Mouse (Mus musculus): ENCODE data around the gene Dusp22. TPM values are rescaled to one million over a fixed set of nuclear protein-coding genes. Genes with fewer than 3 reads are reported as not detected.

The Dusp22 gene
- polyA plus RNA-seq, 1 experiment, result 10.3 TPM

GRCm38 (mm10) chr13:30688035-30688616, 28.3 kb downstream of the Dusp22 start:
- TF ChIP-seq CTCF (IDR thresholded peaks at IDR 0.05; ENCODE audit: extremely low read depth, insufficient read depth, insufficient read length, insufficient replicate concordance), result no peak
- TF ChIP-seq POLR2A (IDR thresholded peaks at IDR 0.05; ENCODE audit: low read depth, low read length), result no peak
- DNase-seq (ENCODE audit: low read depth in 1 of 2, low spot score in 2 of 2), result no peak
- Histone ChIP-seq H3K4me1 (ENCODE audit: control insufficient read depth, insufficient read depth, insufficient read length) (peaks cover 16% of the 10 kb centered on the region), H3K36me3 (ENCODE audit: control insufficient read depth, insufficient read depth, low read length) (no peaks in the 10 kb centered on the region), H3K4me3 (ENCODE audit: extremely low read depth, insufficient read depth, insufficient read length) (no peak overlapping the region), H3K27ac (ENCODE audit: insufficient read depth, low read length) (no peak overlapping the region), H3K27me3 (ENCODE audit: control insufficient read depth, insufficient read depth, low read length) (no peaks in the 10 kb centered on the region)
- 86% methylated on average over 12 of the region's 12 CpGs for WGBS

- no peak for DNase-seq (ENCODE audit: low read depth in 1 of 2, low spot score in 2 of 2)
Observed at GRCm38 (mm10) chr13:30689475-30689874, 29.7 kb downstream of the Dusp22 start.

GRCm38 (mm10) chr13:30691441-30692292, 31.9 kb downstream of the Dusp22 start:
- Histone ChIP-seq H3K36me3 (ENCODE audit: control insufficient read depth, insufficient read depth, low read length) (no peaks in the 10 kb centered on the region), H3K4me1 (ENCODE audit: control insufficient read depth, insufficient read depth, insufficient read length) (peaks cover 22% of the 10 kb centered on the region), H3K27me3 (ENCODE audit: control insufficient read depth, insufficient read depth, low read length) (no peaks in the 10 kb centered on the region), H3K27ac (ENCODE audit: insufficient read depth, low read length) (no peak overlapping the region), H3K4me3 (ENCODE audit: extremely low read depth, insufficient read depth, insufficient read length) (no peak overlapping the region)
- no peak for TF ChIP-seq CTCF (IDR thresholded peaks at IDR 0.05; ENCODE audit: extremely low read depth, insufficient read depth, insufficient read length, insufficient replicate concordance)
- no peak for TF ChIP-seq POLR2A (IDR thresholded peaks at IDR 0.05; ENCODE audit: low read depth, low read length)
- DNase-seq (ENCODE audit: low read depth in 1 of 2, low spot score in 2 of 2), result no peak
- 72% methylated on average over 9 of the region's 9 CpGs for WGBS

More at GRCm38 (mm10) chr13:30689475-30689874, 29.7 kb downstream of the Dusp22 start:
- Histone ChIP-seq H3K27ac (ENCODE audit: insufficient read depth, low read length) (no peak overlapping the region), H3K4me1 (ENCODE audit: control insufficient read depth, insufficient read depth, insufficient read length) (peaks cover 25% of the 10 kb centered on the region), H3K27me3 (ENCODE audit: control insufficient read depth, insufficient read depth, low read length) (no peaks in the 10 kb centered on the region), H3K36me3 (ENCODE audit: control insufficient read depth, insufficient read depth, low read length) (no peaks in the 10 kb centered on the region), H3K4me3 (ENCODE audit: extremely low read depth, insufficient read depth, insufficient read length) (no peak overlapping the region)
- 87% methylated on average over 5 of the region's 5 CpGs for WGBS
- TF ChIP-seq CTCF (IDR thresholded peaks at IDR 0.05; ENCODE audit: extremely low read depth, insufficient read depth, insufficient read length, insufficient replicate concordance), result no peak
- no peak for TF ChIP-seq POLR2A (IDR thresholded peaks at IDR 0.05; ENCODE audit: low read depth, low read length)

GRCm38 (mm10) chr13:30692644-30693385, 33.0 kb downstream of the Dusp22 start:
- H3K4me3 ChIP-seq (ENCODE audit: extremely low read depth, insufficient read depth, insufficient read length), result no peak overlapping the region
- no peaks in the 10 kb centered on the region for H3K36me3 ChIP-seq (ENCODE audit: control insufficient read depth, insufficient read depth, low read length)
- H3K27ac ChIP-seq (ENCODE audit: insufficient read depth, low read length), result no peak overlapping the region
- DNase-seq (ENCODE audit: low read depth in 1 of 2, low spot score in 2 of 2), result no peak
- peaks cover 22% of the 10 kb centered on the region for H3K4me1 ChIP-seq (ENCODE audit: control insufficient read depth, insufficient read depth, insufficient read length)
- H3K27me3 ChIP-seq (ENCODE audit: control insufficient read depth, insufficient read depth, low read length), result no peaks in the 10 kb centered on the region
- WGBS, result 56% methylated on average over 7 of the region's 7 CpGs
- TF ChIP-seq CTCF (IDR thresholded peaks at IDR 0.05; ENCODE audit: extremely low read depth, insufficient read depth, insufficient read length, insufficient replicate concordance) (no peak), POLR2A (IDR thresholded peaks at IDR 0.05; ENCODE audit: low read depth, low read length) (no peak)

- 7% methylated on average over 1 of the region's 1 CpGs for WGBS
- TF ChIP-seq POLR2A (IDR thresholded peaks at IDR 0.05; ENCODE audit: low read depth, low read length) (no peak), CTCF (IDR thresholded peaks at IDR 0.05; ENCODE audit: extremely low read depth, insufficient read depth, insufficient read length, insufficient replicate concordance) (no peak)
- Histone ChIP-seq H3K27me3 (ENCODE audit: control insufficient read depth, insufficient read depth, low read length) (no peaks in the 10 kb centered on the region), H3K4me1 (ENCODE audit: control insufficient read depth, insufficient read depth, insufficient read length) (peaks cover 24% of the 10 kb centered on the region), H3K4me3 (ENCODE audit: extremely low read depth, insufficient read depth, insufficient read length) (no peak overlapping the region), H3K36me3 (ENCODE audit: control insufficient read depth, insufficient read depth, low read length) (no peaks in the 10 kb centered on the region), H3K27ac (ENCODE audit: insufficient read depth, low read length) (no peak overlapping the region)
- DNase-seq (ENCODE audit: low read depth in 1 of 2, low spot score in 2 of 2), result no peak
Observed at GRCm38 (mm10) chr13:30695232-30695631, 35.4 kb downstream of the Dusp22 start.

- H3K4me3 ChIP-seq (ENCODE audit: extremely low read depth, insufficient read depth, insufficient read length), result no peak overlapping the region
- peaks cover 24% of the 10 kb centered on the region for H3K4me1 ChIP-seq (ENCODE audit: control insufficient read depth, insufficient read depth, insufficient read length)
- H3K27ac ChIP-seq (ENCODE audit: insufficient read depth, low read length), result no peak overlapping the region
- H3K27me3 ChIP-seq (ENCODE audit: control insufficient read depth, insufficient read depth, low read length), result no peaks in the 10 kb centered on the region
- no peaks in the 10 kb centered on the region for H3K36me3 ChIP-seq (ENCODE audit: control insufficient read depth, insufficient read depth, low read length)
- DNase-seq (ENCODE audit: low read depth in 1 of 2, low spot score in 2 of 2), result no peak
- no peak for TF ChIP-seq CTCF (IDR thresholded peaks at IDR 0.05; ENCODE audit: extremely low read depth, insufficient read depth, insufficient read length, insufficient replicate concordance)
- no peak for TF ChIP-seq POLR2A (IDR thresholded peaks at IDR 0.05; ENCODE audit: low read depth, low read length)
- WGBS, result 28% methylated on average over 2 of the region's 2 CpGs
Observed at GRCm38 (mm10) chr13:30695890-30696289, 36.1 kb downstream of the Dusp22 start.

Measured in spleen, adult 2 months (tissue).